Mouse (Mus musculus) large intestine, adult 2 months (tissue): ENCODE results near the gene Tpst2. TPM values are rescaled to one million over a fixed set of nuclear protein-coding genes. Genes with fewer than 3 reads are reported as not detected.

Source experiments
- DNase-seq: peaks from one replicate; pipeline ENCODE4 v3.0.0-alpha.2; 2012; ENCODE audit warnings: low read depth, low spot score
- WGBS: fragments of 180-500 bp; shearing (Covaris S2); methylation state at CpG from one replicate; pipeline ENCODE4 v1.1.7; 2018; 5-methylcytosine and 5-hydroxymethylcytosine counted together
- polyA plus RNA-seq: library from polyadenylated mRNA; depleted of rRNA; stranded (reverse); fragments of >200 nt; gene quantifications from 2 replicates; pipeline ENCODE4 v1.2.3, GENCODE M21; 2012

The Tpst2 gene
- polyA plus RNA-seq, 1 experiment = 24.6 TPM

GRCm38 (mm10) chr5:112279181-112280021, 2.9 kb downstream of the Tpst2 start:
- DNase-seq = no peak
- 76% methylated on average over 17 of the region's 17 CpGs for WGBS

GRCm38 (mm10) chr5:112280151-112280550, 3.7 kb downstream of the Tpst2 start:
- WGBS = 75% methylated on average over 7 of the region's 7 CpGs
- no peak for DNase-seq

- 66% methylated on average over 15 of the region's 15 CpGs for WGBS
- no peak for DNase-seq
Observed at GRCm38 (mm10) chr5:112280863-112281660, 4.6 kb downstream of the Tpst2 start.

GRCm38 (mm10) chr5:112281676-112282075, 5.2 kb downstream of the Tpst2 start:
- 79% methylated on average over 4 of the region's 4 CpGs for WGBS
- no peak for DNase-seq

- 46% methylated on average over 6 of the region's 6 CpGs for WGBS
- DNase-seq = no peak
Observed at GRCm38 (mm10) chr5:112282123-112282779, 5.8 kb downstream of the Tpst2 start.

GRCm38 (mm10) chr5:112282780-112283482, 6.4 kb downstream of the Tpst2 start:
- WGBS = 65% methylated on average over 9 of the region's 9 CpGs
- DNase-seq = no peak

GRCm38 (mm10) chr5:112283543-112284202, 7.2 kb downstream of the Tpst2 start:
- 73% methylated on average over 10 of the region's 10 CpGs for WGBS
- DNase-seq = no peak

- DNase-seq = no peak
- WGBS = 79% methylated on average over 7 of the region's 7 CpGs
Observed at GRCm38 (mm10) chr5:112284203-112284582, 7.7 kb downstream of the Tpst2 start.

- WGBS = 74% methylated on average over 7 of the region's 7 CpGs
- no peak for DNase-seq
Observed at GRCm38 (mm10) chr5:112285548-112286085, 9.1 kb downstream of the Tpst2 start.

GRCm38 (mm10) chr5:112286608-112286983, 10.1 kb downstream of the Tpst2 start:
- WGBS = 85% methylated on average over 2 of the region's 2 CpGs
- no peak for DNase-seq

GRCm38 (mm10) chr5:112286984-112287641, 10.6 kb downstream of the Tpst2 start:
- WGBS = 37% methylated on average over 11 of the region's 11 CpGs
- DNase-seq = no peak

- 85% methylated on average over 2 of the region's 2 CpGs for WGBS
- DNase-seq = no peak
Observed at GRCm38 (mm10) chr5:112287652-112288051, 11.2 kb downstream of the Tpst2 start.

- DNase-seq = no peak
- WGBS = 78% methylated on average over 9 of the region's 9 CpGs
Observed at GRCm38 (mm10) chr5:112288193-112289141, 12.0 kb downstream of the Tpst2 start.

GRCm38 (mm10) chr5:112289236-112289635, 12.7 kb downstream of the Tpst2 start:
- DNase-seq = no peak

GRCm38 (mm10) chr5:112289819-112290535, 13.5 kb downstream of the Tpst2 start:
- 70% methylated on average over 16 of the region's 16 CpGs for WGBS
- no peak for DNase-seq

More at GRCm38 (mm10) chr5:112289236-112289635, 12.7 kb downstream of the Tpst2 start:
- WGBS = 49% methylated on average over 8 of the region's 8 CpGs

GRCm38 (mm10) chr5:112290536-112290880, 14.0 kb downstream of the Tpst2 start:
- DNase-seq = no peak
- 76% methylated on average over 8 of the region's 8 CpGs for WGBS

- WGBS = 87% methylated on average over 5 of the region's 5 CpGs
- no peak for DNase-seq
Observed at GRCm38 (mm10) chr5:112291866-112292265, 15.4 kb downstream of the Tpst2 start.
